Mouse (Mus musculus): ENCODE measurements around the gene Myo9a. TPM values are rescaled to one million over a fixed set of nuclear protein-coding genes. Genes with fewer than 3 reads are reported as not detected.
"Not testable (repeated sequence)": the region's sequence is repeated elsewhere in the genome, so short reads cannot be mapped to it uniquely, and the experiment has no call there.

Gene Myo9a
- total RNA-seq, 2 experiments from 2014 or later = 10.2 to 12.1 TPM

GRCm38 (mm10) chr9:59947271-59947670 is 196.6 kb downstream of the Myo9a start:
- DNase-seq (ENCODE audit: low spot score in 2 of 2) = peak in 1 of 2 experiments; percentile 15

- DNase-seq (ENCODE audit: low spot score in 2 of 2) = peak in 1 of 2 experiments; percentile 19
Observed at GRCm38 (mm10) chr9:59948226-59948625, 197.5 kb downstream of the Myo9a start.

- DNase-seq (ENCODE audit: low spot score in 2 of 2) = peak in 1 of 2 experiments; percentile 15
Observed at GRCm38 (mm10) chr9:59948691-59949250, 198.1 kb downstream of the Myo9a start.

GRCm38 (mm10) chr9:59949511-59949910 is 198.8 kb downstream of the Myo9a start:
- no peak for DNase-seq (ENCODE audit: low spot score in 2 of 2)

GRCm38 (mm10) chr9:59949981-59950380 is 199.3 kb downstream of the Myo9a start:
- peak in 1 of 2 experiments; percentile 12 for DNase-seq (ENCODE audit: low spot score in 2 of 2)

- DNase-seq (ENCODE audit: low spot score in 2 of 2) = peak in 1 of 2 experiments; percentile 13
Observed at GRCm38 (mm10) chr9:59951001-59951750, 200.5 kb downstream of the Myo9a start.

GRCm38 (mm10) chr9:59951943-59952342 is 201.2 kb downstream of the Myo9a start:
- no peak for DNase-seq (ENCODE audit: low spot score in 2 of 2)

GRCm38 (mm10) chr9:59952515-59953070 is 201.9 kb downstream of the Myo9a start:
- peak in 1 of 2 experiments; percentile 29 for DNase-seq (ENCODE audit: low spot score in 2 of 2)

- peak in 1 of 2 experiments; percentile 17 for DNase-seq (ENCODE audit: low spot score in 2 of 2)
Observed at GRCm38 (mm10) chr9:59953556-59953955, 202.9 kb downstream of the Myo9a start.

GRCm38 (mm10) chr9:59955199-59955598 is 204.5 kb downstream of the Myo9a start:
- no peak for DNase-seq (ENCODE audit: low spot score in 2 of 2)

- DNase-seq (ENCODE audit: low spot score in 2 of 2) = peak in 1 of 2 experiments; percentile 15
Observed at GRCm38 (mm10) chr9:59955692-59956091, 205.0 kb downstream of the Myo9a start.

GRCm38 (mm10) chr9:59956496-59956895 is 205.8 kb downstream of the Myo9a start:
- peak in 1 of 2 experiments; percentile 1 for DNase-seq (ENCODE audit: low spot score in 2 of 2)

GRCm38 (mm10) chr9:59958115-59958514 is 207.4 kb downstream of the Myo9a start:
- not testable (repeated sequence) for DNase-seq (ENCODE audit: low spot score in 2 of 2)

- DNase-seq (ENCODE audit: low spot score in 2 of 2) = peak; percentile 69 to 80
Observed at GRCm38 (mm10) chr9:59959276-59959675, 208.6 kb downstream of the Myo9a start.

GRCm38 (mm10) chr9:59960559-59960958 is 209.9 kb downstream of the Myo9a start, which contains the start of gene Nr2e3:
TSS of gene Nr2e3 (minus strand) at chr9:59960659.
- DNase-seq (ENCODE audit: low spot score in 2 of 2) = no peak

- DNase-seq (ENCODE audit: low spot score in 2 of 2) = no peak
Observed at GRCm38 (mm10) chr9:59961201-59961955, 210.7 kb downstream of the Myo9a start.

GRCm38 (mm10) chr9:59964367-59964766 is 213.7 kb downstream of the Myo9a start:
- no peak for DNase-seq (ENCODE audit: low spot score in 2 of 2)

GRCm38 (mm10) chr9:59965046-59965445 is 214.3 kb downstream of the Myo9a start:
- no peak for DNase-seq (ENCODE audit: low spot score in 2 of 2)

GRCm38 (mm10) chr9:59969383-59969782 is 218.7 kb downstream of the Myo9a start:
- peak in 1 of 2 experiments; percentile 37 for DNase-seq (ENCODE audit: low spot score in 2 of 2)

- no peak for DNase-seq (ENCODE audit: low spot score in 2 of 2)
Observed at GRCm38 (mm10) chr9:59971263-59971662, 220.6 kb downstream of the Myo9a start.

Data from adrenal gland, adult 18-20 months (tissue).